Mouse (Mus musculus) liver, embryonic 14.5 days (tissue): ENCODE data around the gene Gm39653. TPM values are rescaled to one million over a fixed set of nuclear protein-coding genes. Genes with fewer than 3 reads are reported as not detected.
A peak's percentile ranks its signal among the peaks of the same experiment; 100 is the strongest.

ENCODE experiments used
- ATAC-seq: fragments of 200-750 bp; cut with Nextera tagmentation; 2 replicates; pipeline ENCODE4 v1.8.0; 2017; ENCODE audit warnings: moderate number of reproducible peaks, mild to moderate bottlenecking, moderate library complexity; ENCODE audit not compliant: insufficient read depth
- DNase-seq, 3 experiments: peaks; one replicate each; pipeline ENCODE4 v3.0.0-alpha.2; 2012 to 2013; ENCODE audit warnings: low read depth in 3 of 3, low spot score in 3 of 3
- H3K27ac ChIP-seq: fragments of 300-500 bp; sonication (generic); 2 replicates; pipeline ENCODE4 v1.5.1; 2014; ENCODE audit warnings: moderate library complexity, mild to moderate bottlenecking, control low read depth, inconsistent platforms
- H3K27me3 ChIP-seq: fragments of 300-500 bp; sonication (generic); 2 replicates; pipeline ENCODE4 v1.6.1; 2014; ENCODE audit warnings: mild to moderate bottlenecking, low read length, moderate library complexity; ENCODE audit not compliant: control insufficient read depth, insufficient read depth
- H3K36me3 ChIP-seq: fragments of 300-500 bp; sonication (generic); replicated peaks from 2 replicates; pipeline ENCODE4 v1.6.1; 2014; ENCODE audit warnings: low read depth; ENCODE audit not compliant: control insufficient read depth, insufficient read depth
- H3K4me1 ChIP-seq, 2 experiments: fragments of 200-500 bp in 1 of 2; fragments of 300-500 bp in 1 of 2; sonication (generic) in 1 of 2; replicated peaks; 2 replicates each; pipeline ENCODE4 v1.6.1; 2012 to 2014; ENCODE audit warnings: antibody characterized with exemption in 1 of 2, inconsistent platforms in 1 of 2, low read length in 1 of 2; ENCODE audit not compliant: control insufficient read depth in 2 of 2, insufficient read depth in 2 of 2
- H3K4me2 ChIP-seq: fragments of 300-500 bp; sonication (generic); 2 replicates; pipeline ENCODE4 v1.6.1; 2014; ENCODE audit warnings: low read depth, mild to moderate bottlenecking, control low read depth, moderate library complexity
- H3K4me3 ChIP-seq, 2 experiments: fragments of 200-500 bp in 1 of 2; fragments of 300-500 bp in 1 of 2; sonication (generic) in 1 of 2; 2 replicates each; pipeline ENCODE4 v1.5.1; 2012 to 2014; ENCODE audit warnings: low read depth in 2 of 2, low read length in 2 of 2, mild to moderate bottlenecking in 2 of 2, control low read depth in 1 of 2, inconsistent platforms in 1 of 2, moderate library complexity in 1 of 2; ENCODE audit not compliant: insufficient read depth in 1 of 2
- H3K9ac ChIP-seq: fragments of 300-500 bp; sonication (generic); replicated peaks from 2 replicates; pipeline ENCODE4 v1.6.1; 2014; ENCODE audit warnings: mild to moderate bottlenecking, control low read depth, moderate library complexity
- H3K9me3 ChIP-seq: fragments of 300-500 bp; sonication (generic); 2 replicates; pipeline ENCODE4 v1.6.1; 2016; ENCODE audit warnings: low read length, mixed read lengths; ENCODE audit not compliant: control insufficient read depth
- CTCF ChIP-seq: IDR thresholded peaks from 2 replicates; pipeline ENCODE4 v1.5.1; 2016; ENCODE audit warnings: antibody characterized with exemption, low read depth, control low read depth
- EP300 ChIP-seq: IDR thresholded peaks from 2 replicates; pipeline ENCODE4 v1.6.1; 2016; ENCODE audit warnings: antibody characterized with exemption, low read depth
- WGBS: fragments of 180-500 bp; shearing (Covaris S2); extraction: QIAGEN DNeasy Blood & Tissue Kit; methylation state at CpG from one replicate; pipeline ENCODE4 v1.1.7; 2014; ENCODE audit not compliant: insufficient replicate concordance; 5-methylcytosine and 5-hydroxymethylcytosine counted together
- polyA plus RNA-seq, 2 experiments: library from polyadenylated mRNA; depleted of rRNA in 1 of 2; stranded (reverse) in 1 of 2; unstranded in 1 of 2; fragments of >200 nt; fragmentation: Nextera tagmentation in 1 of 2; extraction: Ambion mirVana in 1 of 2; gene quantifications; 2 replicates each; pipeline versions ENCODE4 v1.2.1 to v1.2.3; 2012 to 2014

Gm39653 gene
- polyA plus RNA-seq, 2 experiments = not detected

DNA sequence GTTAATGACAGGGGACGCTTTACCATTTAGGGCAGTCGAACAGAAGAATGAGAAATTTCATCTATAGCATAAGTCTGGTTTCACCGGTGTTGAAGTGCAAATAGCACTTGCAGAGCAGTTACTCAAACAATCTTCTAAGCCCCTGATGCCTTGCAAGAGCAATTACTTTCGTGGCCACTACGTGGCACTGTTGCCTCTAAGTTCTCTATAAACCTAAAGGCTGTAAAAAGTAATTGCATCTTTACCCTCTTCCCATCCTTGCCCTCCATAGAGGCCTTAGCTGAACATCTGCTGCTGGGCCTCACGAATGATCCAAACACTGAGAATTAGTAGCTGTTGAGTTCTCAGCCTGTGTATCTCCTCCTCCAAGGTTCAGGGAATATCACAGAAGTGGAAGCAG is 42.2 kb downstream of the Gm39653 start:
- Histone ChIP-seq H3K4me2 (no peak overlapping the region), H3K4me3 (no peak overlapping the region), H3K27ac (no peak overlapping the region), H3K27me3 (no peaks in the 10 kb centered on the region), H3K9me3 (no peaks in the 10 kb centered on the region), H3K4me1 (no peaks in the 10 kb centered on the region), H3K36me3 (no peaks in the 10 kb centered on the region), H3K9ac (no peak overlapping the region)
- ATAC-seq (no peak), DNase-seq (peak; percentile 4 to 22 (median 12))
- 11% methylated on average over 6 of the region's 6 CpGs for WGBS
- TF ChIP-seq CTCF (peak; percentile 56), EP300 (no peak)

GRCm38 (mm10) chr1:63659591-63659990 is 43.8 kb downstream of the Gm39653 start:
- no peaks in the 10 kb centered on the region for H3K27me3 ChIP-seq
- H3K9me3 ChIP-seq = no peaks in the 10 kb centered on the region
- 2% methylated on average over 7 of the region's 7 CpGs for WGBS
- TF ChIP-seq CTCF = peak; percentile 56
- TF ChIP-seq EP300 = no peak
- peak; percentile 7 to 17 (median 12) for DNase-seq
- no peaks in the 10 kb centered on the region for H3K36me3 ChIP-seq
- no peak for ATAC-seq
- no peak overlapping the region for H3K27ac ChIP-seq
- H3K4me1 ChIP-seq = no peaks in the 10 kb centered on the region
- no peak overlapping the region for H3K4me3 ChIP-seq
- H3K4me2 ChIP-seq = no peak overlapping the region
- H3K9ac ChIP-seq = no peak overlapping the region

DNA sequence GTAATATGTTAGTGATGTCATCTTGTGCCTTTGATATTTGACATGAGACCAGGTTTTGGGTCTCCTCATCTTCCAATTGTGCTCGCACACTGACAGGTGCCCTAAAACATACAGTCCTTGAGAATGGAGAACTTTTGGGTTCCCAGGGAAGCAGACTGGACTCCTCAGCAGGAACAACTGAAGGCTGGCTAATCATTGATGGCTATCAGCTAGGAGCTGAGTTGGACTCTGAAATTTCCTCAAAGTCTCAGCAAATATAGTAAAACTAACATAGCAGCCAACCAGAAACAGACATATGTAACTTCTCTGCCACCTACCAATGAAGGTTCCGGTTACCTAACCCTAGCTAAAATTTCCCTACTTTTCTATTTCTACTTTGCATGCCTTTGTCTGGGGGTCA is 50.3 kb downstream of the Gm39653 start:
- H3K9ac ChIP-seq = no peak overlapping the region
- H3K4me3 ChIP-seq = no peak overlapping the region
- DNase-seq (no peak), ATAC-seq (no peak)
- H3K36me3 ChIP-seq = no peaks in the 10 kb centered on the region
- H3K27me3 ChIP-seq = no peaks in the 10 kb centered on the region
- WGBS = 68% methylated on average over 2 of the region's 2 CpGs
- peaks cover 0 to 2% of the 10 kb centered on the region in 2 experiments; a peak in 1 of 4 replicates for H3K4me1 ChIP-seq
- TF ChIP-seq EP300 (no peak), CTCF (no peak)
- H3K9me3 ChIP-seq = no peaks in the 10 kb centered on the region
- H3K27ac ChIP-seq = no peak overlapping the region
- H3K4me2 ChIP-seq = no peak overlapping the region

GRCm38 (mm10) chr1:63667201-63667948 is 51.6 kb downstream of the Gm39653 start:
- no peak for ATAC-seq

DNA sequence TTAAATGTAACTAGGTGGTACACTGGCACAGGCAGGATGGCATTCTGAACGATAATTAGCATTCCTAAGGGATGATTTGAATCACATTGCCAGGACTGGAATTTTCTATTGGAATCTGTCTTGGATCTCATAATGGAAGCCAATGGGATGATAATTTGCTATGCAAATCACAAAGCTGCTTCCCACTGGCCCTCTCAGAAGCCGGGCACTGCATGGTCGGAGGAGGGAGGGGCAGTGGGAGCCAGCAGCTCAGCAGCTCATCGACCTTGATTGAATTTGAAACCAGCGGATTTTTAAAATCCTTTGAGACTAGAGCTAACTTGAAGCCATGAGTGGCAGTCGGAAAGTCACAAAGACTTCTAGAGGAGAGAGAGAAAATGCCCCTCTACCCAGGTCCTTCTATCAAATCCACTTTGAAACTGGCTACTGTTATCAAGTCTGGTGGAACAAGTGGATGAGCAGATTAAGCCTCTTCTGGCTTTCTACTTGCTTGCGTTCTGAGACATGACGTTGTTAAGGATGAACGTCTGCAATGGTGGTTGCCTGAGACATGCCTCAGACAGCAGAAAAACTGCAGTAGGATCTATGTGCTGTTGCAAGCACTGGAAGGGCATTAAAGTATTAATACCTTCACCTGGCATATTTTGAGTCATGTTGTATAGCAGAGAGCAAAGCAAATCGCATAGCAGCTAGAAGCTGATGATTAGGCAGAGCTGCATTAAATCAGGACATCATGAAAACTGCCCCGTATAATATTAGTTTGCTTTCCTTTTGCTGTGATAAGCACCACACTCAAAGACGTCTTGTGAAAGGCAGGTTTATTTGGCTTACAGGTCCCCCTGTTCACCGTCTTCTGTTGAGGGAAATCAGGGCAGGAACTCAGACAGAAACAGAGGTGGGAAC is 52.4 kb downstream of the Gm39653 start:
- 23% methylated on average over 13 of the region's 13 CpGs for WGBS
- H3K36me3 ChIP-seq = no peaks in the 10 kb centered on the region
- TF ChIP-seq CTCF (no peak), EP300 (no peak)
- no peak overlapping the region for H3K4me2 ChIP-seq
- DNase-seq (no peak), ATAC-seq (no peak)
- no peaks in the 10 kb centered on the region for H3K9me3 ChIP-seq
- H3K9ac ChIP-seq = no peak overlapping the region
- H3K27me3 ChIP-seq = no peaks in the 10 kb centered on the region
- no peak overlapping the region for H3K27ac ChIP-seq
- no peak overlapping the region for H3K4me3 ChIP-seq
- H3K4me1 ChIP-seq = peaks cover 0 to 2% of the 10 kb centered on the region in 2 experiments; a peak in 1 of 4 replicates

More at GRCm38 (mm10) chr1:63667201-63667948, 51.6 kb downstream of the Gm39653 start:
- H3K27me3 ChIP-seq = no peaks in the 10 kb centered on the region
- TF ChIP-seq CTCF (no peak), EP300 (no peak)
- H3K4me1 ChIP-seq = peaks cover 0 to 2% of the 10 kb centered on the region in 2 experiments; a peak in 1 of 4 replicates
- H3K9ac ChIP-seq = no peak overlapping the region
- H3K4me3 ChIP-seq = no peak overlapping the region
- no peaks in the 10 kb centered on the region for H3K36me3 ChIP-seq
- no peak overlapping the region for H3K4me2 ChIP-seq
- H3K27ac ChIP-seq = no peak overlapping the region
- H3K9me3 ChIP-seq = no peaks in the 10 kb centered on the region
- 34% methylated on average over 9 of the region's 9 CpGs for WGBS
- no peak for DNase-seq
